Mouse (Mus musculus): Measurements from ENCODE around the gene Adap1. TPM values are rescaled to one million over a fixed set of nuclear protein-coding genes. Genes with fewer than 3 reads are reported as not detected.
A peak's percentile ranks its signal among the peaks of the same experiment; 100 is the strongest.

The Adap1 gene
- polyA plus RNA-seq, 1 experiment from 2014 or later = 4.5 TPM

DNA sequence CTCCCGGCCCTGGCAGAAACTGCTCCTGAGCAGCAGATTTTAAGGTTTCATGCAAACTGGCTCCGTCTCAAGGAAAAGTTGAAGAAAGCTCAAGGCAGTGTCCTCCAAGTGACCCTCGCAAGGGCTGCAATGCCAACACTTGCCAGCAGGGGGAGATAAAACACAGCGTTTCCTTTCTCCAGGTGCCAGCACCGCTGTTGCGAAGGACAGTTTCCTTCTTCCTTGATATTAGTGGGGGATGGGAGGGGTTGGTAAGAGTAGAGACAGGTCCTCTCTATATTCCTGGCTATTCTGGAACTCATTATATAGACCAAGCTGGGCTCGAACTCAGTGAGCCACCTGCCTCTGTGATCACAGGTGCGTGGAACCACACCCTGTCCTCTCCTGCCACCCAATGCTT, 6.3 kb upstream of the Adap1 start:
- Histone ChIP-seq H3K4me1 (no peaks in the 10 kb centered on the region), H3K27ac (replicated peaks) (no peak overlapping the region), H3K4me2 (replicated peaks) (no peak overlapping the region), H3K9ac (replicated peaks) (no peak overlapping the region), H3K27me3 (peaks cover 10% of the 10 kb centered on the region), H3K36me3 (peaks cover 25% of the 10 kb centered on the region), H3K9me3 (no peaks in the 10 kb centered on the region), H3K4me3 (no peak overlapping the region)
- WGBS = 19% methylated on average over 8 of the region's 8 CpGs
- ATAC-seq (ENCODE audit: low FRiP score, low read depth) = no peak

DNA sequence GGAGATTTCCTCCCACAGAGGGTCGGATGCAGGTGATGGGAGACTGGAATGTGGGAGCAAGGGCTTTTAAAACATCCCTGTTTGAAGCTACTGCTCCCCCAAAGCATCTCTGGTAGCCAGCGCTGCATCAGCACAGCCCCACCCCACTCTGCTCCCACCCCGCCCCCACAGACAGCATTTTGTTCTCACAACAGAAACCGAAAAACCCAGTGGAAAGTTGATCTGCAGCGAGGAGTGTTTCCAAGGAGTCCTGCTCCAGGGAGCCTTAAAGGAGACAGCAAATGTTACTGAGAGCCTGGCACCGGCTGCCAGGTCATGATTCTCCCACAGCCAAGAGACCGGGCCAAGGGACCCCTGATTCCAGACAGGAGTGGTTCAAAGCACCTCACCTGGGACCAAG, 5.3 kb upstream of the Adap1 start:
- peaks cover 20% of the 10 kb centered on the region for H3K27me3 ChIP-seq
- H3K9me3 ChIP-seq = no peaks in the 10 kb centered on the region
- no peaks in the 10 kb centered on the region for H3K4me1 ChIP-seq
- H3K4me2 ChIP-seq (replicated peaks) = no peak overlapping the region
- H3K36me3 ChIP-seq = peaks cover 16% of the 10 kb centered on the region
- ATAC-seq (ENCODE audit: low FRiP score, low read depth) = no peak
- H3K9ac ChIP-seq (replicated peaks) = no peak overlapping the region
- no peak overlapping the region for H3K27ac ChIP-seq (replicated peaks)
- no peak overlapping the region for H3K4me3 ChIP-seq
- WGBS = 72% methylated on average over 7 of the region's 7 CpGs

DNA sequence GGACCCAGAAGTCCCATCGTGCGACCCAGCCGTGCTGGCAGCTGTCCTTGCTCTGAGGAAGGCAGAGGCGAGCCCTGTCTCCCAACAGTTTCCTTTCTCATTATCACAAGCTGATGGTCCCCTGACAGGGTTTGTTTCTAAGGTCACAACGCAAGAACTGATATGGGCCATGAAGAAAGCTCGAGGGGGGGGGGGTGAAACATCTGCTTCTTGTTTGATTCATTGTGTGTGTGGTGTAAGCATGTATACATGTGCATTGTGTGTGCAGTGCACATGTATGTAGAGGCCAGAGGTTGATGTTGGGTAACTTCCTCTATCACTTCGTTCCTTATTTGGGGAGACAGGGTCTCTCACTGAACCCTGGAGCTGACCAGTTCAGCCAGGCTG, 2.2 kb upstream of the Adap1 start:
- peaks cover 52% of the 10 kb centered on the region for H3K27me3 ChIP-seq
- no peaks in the 10 kb centered on the region for H3K36me3 ChIP-seq
- no peak for ATAC-seq (ENCODE audit: low FRiP score, low read depth)

DNA sequence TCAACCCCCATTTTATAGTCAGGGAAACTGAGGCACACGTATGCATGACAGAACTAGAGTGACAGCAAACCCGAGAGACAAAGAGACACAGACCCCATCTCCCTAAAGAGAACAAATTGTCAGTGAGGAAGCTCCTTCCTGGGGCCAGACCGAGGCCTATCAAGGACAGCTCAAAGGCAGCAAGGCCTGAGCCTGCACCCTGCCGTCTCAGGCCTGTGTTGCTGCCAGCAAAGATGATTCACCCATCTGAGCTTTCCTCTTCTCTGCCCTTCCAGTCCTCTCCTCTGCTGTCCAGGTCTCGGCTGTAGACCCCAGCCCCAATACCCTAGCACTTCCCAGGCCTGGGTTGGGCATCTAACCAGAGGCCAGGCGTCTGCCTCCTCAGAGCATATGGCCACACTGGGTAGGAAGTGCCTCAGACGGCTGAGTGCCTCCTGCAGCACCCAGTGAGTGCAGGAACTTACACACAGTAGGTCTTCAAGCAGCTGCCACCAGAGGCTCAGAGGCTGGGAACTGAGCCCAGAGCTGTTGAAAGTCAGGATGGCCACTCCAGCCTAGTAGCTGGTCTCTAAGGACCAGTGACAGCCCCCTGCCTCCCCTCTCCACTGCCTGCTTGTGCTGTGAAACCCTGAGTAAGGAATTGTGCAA, 1.7 kb upstream of the Adap1 start:
- 72% methylated on average over 7 of the region's 7 CpGs for WGBS
- no peak overlapping the region for H3K4me2 ChIP-seq (replicated peaks)
- H3K4me1 ChIP-seq = peaks cover 12% of the 10 kb centered on the region
- H3K27ac ChIP-seq (replicated peaks) = no peak overlapping the region
- no peak overlapping the region for H3K4me3 ChIP-seq
- H3K9me3 ChIP-seq = no peaks in the 10 kb centered on the region
- no peak for ATAC-seq (ENCODE audit: low FRiP score, low read depth)
- no peak overlapping the region for H3K9ac ChIP-seq (replicated peaks)
- no peaks in the 10 kb centered on the region for H3K36me3 ChIP-seq
- H3K27me3 ChIP-seq = peaks cover 54% of the 10 kb centered on the region

More for the DNA sequence above, 2.2 kb upstream of the Adap1 start:
- no peak overlapping the region for H3K9ac ChIP-seq (replicated peaks)
- no peak overlapping the region for H3K4me2 ChIP-seq (replicated peaks)
- H3K4me3 ChIP-seq = no peak overlapping the region
- no peaks in the 10 kb centered on the region for H3K9me3 ChIP-seq
- WGBS = 78% methylated on average over 7 of the region's 7 CpGs
- peaks cover 12% of the 10 kb centered on the region for H3K4me1 ChIP-seq
- no peak overlapping the region for H3K27ac ChIP-seq (replicated peaks)

DNA sequence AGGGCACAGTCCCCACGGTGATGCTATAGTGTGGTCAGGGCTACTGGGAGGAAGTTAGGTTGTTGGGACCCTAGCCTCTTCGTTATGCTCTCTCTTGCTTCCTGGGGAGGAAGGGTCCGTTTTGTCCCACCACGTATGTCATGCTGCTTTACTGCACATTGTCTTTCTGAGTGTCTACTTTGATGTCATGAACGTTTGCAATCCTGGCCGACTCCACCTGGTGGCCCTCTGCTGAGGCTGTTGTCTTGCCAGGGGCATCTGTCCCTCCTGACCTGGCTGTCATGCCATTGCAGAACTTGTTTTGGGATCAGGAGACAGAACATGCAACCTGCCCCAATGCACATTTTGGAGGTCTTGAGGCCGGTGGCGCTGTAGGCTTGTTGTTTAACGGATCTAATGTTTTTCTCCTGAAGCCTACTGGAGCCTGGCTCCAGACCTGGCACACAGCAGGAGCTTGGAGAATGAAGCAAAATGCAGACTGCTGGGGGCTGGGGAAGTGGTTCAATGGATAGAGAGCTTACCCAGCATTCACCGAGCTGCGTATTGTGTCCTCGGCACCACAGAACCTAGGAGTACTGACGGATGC, 782 bp upstream of the Adap1 start:
- no peak overlapping the region for H3K4me2 ChIP-seq (replicated peaks)
- H3K9ac ChIP-seq (replicated peaks) = no peak overlapping the region
- H3K4me1 ChIP-seq = peaks cover 12% of the 10 kb centered on the region
- no peak for ATAC-seq (ENCODE audit: low FRiP score, low read depth)
- WGBS = 64% methylated on average over 13 of the region's 13 CpGs
- no peaks in the 10 kb centered on the region for H3K36me3 ChIP-seq
- H3K4me3 ChIP-seq = no peak overlapping the region
- H3K27me3 ChIP-seq = peaks cover 54% of the 10 kb centered on the region
- H3K27ac ChIP-seq (replicated peaks) = no peak overlapping the region
- no peaks in the 10 kb centered on the region for H3K9me3 ChIP-seq

DNA sequence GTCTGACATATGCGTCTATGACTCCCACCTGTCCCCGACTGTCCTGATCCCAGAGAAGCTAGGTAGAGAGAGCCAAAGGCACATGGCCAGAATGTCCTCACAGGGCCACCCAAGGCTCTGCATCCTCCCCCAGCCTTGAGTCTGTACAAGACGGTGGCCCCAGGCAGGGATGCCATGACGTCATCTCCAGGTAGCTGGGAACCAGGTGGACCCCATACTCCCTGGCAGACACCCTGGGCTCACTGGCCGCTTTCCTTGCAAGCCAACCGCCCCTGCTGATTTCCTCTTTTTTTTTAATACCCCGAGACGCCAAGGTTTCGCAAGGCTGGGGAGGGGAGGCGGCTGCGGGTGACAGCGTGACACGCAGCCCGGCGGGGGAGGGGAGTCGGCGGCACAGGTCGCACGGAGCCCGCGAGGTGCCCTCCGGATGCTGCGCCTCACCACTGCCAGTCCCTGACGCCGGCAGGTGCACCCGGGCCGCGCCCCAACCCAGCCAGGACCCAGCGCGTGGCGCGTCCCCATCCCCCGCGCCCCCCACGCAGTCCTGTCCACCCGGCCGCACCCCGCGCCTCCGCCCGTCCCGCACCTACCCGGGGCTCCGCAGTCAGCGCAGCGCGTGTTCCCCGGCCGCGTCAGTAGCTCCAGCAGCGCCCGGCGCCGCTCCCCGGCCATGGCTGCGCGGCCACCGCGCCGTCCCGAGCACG, 579 bp downstream of the Adap1 start:
- H3K27ac ChIP-seq (replicated peaks) = no peak overlapping the region
- H3K9ac ChIP-seq (replicated peaks) = peak overlapping the region; percentile 66
- peak; percentile 62 for ATAC-seq (ENCODE audit: low FRiP score, low read depth)
- 3% methylated on average over 57 of the region's 62 CpGs for WGBS
- no peaks in the 10 kb centered on the region for H3K36me3 ChIP-seq
- H3K27me3 ChIP-seq = peaks cover 62% of the 10 kb centered on the region
- peak overlapping the region; percentile 67 for H3K4me3 ChIP-seq
- peak overlapping the region; percentile 95 for H3K4me2 ChIP-seq (replicated peaks)
- H3K9me3 ChIP-seq = no peaks in the 10 kb centered on the region
- peaks cover 12% of the 10 kb centered on the region for H3K4me1 ChIP-seq

DNA sequence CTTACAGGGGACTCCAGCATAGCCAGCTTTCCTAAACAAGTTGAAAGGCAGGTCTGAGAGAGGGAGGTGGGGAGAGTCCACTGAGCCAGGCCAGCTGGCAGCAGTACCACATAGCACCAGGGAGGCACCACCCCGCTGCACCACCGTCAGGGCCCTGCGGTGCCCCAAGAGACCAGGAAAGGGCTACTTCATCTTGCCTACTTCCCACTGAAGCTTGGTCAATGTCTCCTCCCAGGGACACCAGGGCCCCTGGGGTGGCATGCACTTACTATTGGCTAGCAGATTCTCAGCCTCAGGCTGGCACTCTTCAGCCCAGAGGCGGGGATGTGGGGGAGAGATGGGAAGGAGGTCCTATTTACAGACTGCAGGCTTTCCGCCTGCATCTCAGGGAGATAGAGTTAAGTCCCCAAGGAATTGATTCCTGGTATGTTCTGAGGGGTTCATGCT, 1.4 kb downstream of the Adap1 start:
- no peaks in the 10 kb centered on the region for H3K9me3 ChIP-seq
- H3K9ac ChIP-seq (replicated peaks) = 0 out of 2 replicates have a peak overlapping the region, but pooled peaks have one; percentile 6
- H3K4me2 ChIP-seq (replicated peaks) = peak overlapping the region; percentile 95
- H3K4me1 ChIP-seq = peaks cover 12% of the 10 kb centered on the region
- no peak for ATAC-seq (ENCODE audit: low FRiP score, low read depth)
- H3K27me3 ChIP-seq = peaks cover 62% of the 10 kb centered on the region
- H3K27ac ChIP-seq (replicated peaks) = no peak overlapping the region
- no peak overlapping the region for H3K4me3 ChIP-seq
- 76% methylated on average over 5 of the region's 5 CpGs for WGBS
- no peaks in the 10 kb centered on the region for H3K36me3 ChIP-seq

DNA sequence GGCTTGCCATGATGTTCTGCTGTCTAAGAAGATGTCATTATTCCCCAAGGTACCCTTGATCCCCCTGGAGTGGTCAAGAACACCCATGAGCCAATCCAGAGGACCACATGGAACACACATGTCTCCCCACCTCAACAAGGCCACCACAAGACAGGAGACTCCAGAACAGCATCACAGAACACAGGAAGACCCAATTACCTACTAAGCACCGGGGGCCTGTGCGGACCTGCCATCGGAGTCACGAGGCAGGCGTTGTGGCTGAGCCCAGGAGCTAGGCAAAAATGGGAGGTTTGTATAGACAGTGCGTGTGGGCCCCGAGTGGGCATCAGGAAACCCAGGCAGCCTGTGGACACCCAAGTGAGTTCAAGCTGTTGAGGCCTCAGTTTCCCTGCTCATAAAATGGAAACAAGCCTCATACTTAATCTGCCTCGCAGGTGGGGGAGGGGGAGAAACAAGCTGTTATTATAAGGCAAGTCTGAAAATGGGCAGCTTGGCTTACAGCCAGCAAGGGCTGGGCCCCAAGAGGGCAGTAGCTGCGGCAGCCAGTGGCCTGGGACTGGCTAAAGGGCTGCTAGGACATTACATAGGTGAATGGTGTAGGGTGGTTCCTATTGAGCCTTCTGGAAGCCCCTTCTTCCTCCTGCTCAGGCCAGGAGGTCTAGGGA, 2.0 kb downstream of the Adap1 start:
- Histone ChIP-seq H3K4me3 (no peak overlapping the region), H3K4me2 (replicated peaks) (no peak overlapping the region), H3K27ac (replicated peaks) (no peak overlapping the region), H3K4me1 (peaks cover 12% of the 10 kb centered on the region), H3K36me3 (no peaks in the 10 kb centered on the region), H3K27me3 (peaks cover 62% of the 10 kb centered on the region), H3K9me3 (no peaks in the 10 kb centered on the region), H3K9ac (replicated peaks) (no peak overlapping the region; the same call in 1 of the 2 replicates)
- ATAC-seq (ENCODE audit: low FRiP score, low read depth) = no peak
- 88% methylated on average over 9 of the region's 9 CpGs for WGBS

DNA sequence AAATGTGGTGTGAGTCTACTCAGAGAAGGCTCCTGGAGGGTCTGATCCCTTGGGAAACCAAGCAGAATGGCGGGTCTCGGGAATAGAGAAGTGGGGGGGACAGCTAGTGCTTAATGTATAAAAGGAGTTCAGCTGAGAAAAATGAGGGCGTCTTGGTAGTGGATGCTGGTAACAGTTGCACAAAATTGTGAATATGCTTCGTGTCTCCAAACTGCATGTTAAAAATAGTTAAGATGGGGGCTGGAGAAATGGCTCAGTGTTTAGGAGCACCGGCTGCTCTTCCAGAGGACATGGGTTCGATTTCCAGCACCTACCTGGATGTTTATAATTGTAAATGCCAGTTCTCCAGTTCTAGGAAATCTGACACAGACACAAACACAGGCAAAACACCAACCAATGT, 4.1 kb downstream of the Adap1 start:
- H3K27me3 ChIP-seq = peaks cover 47% of the 10 kb centered on the region
- 83% methylated on average over 6 of the region's 6 CpGs for WGBS
- ATAC-seq (ENCODE audit: low FRiP score, low read depth) = no peak
- H3K9ac ChIP-seq (replicated peaks) = no peak overlapping the region
- no peaks in the 10 kb centered on the region for H3K9me3 ChIP-seq
- no peak overlapping the region for H3K4me2 ChIP-seq (replicated peaks)
- no peaks in the 10 kb centered on the region for H3K36me3 ChIP-seq
- H3K27ac ChIP-seq (replicated peaks) = no peak overlapping the region
- peaks cover 12% of the 10 kb centered on the region for H3K4me1 ChIP-seq
- H3K4me3 ChIP-seq = no peak overlapping the region

DNA sequence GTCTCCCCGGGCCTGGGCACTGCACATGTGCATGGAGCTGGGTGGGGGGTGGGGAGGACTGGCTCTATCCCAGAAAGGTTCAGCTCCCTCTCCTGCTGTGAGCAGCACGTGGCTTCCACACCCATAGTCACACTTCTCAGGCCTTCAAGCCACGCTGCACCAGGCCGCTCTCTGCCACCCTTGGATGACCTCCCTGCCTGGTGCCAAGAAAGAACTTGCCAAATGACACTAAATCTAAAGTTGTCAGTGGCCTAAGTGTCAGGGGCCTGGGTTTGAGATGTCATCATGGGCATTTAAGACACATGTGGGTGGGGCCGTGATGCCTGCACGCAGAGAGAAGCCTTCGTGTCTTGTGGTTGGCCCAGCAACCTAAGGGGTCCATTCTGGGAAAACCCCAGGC, 5.0 kb downstream of the Adap1 start:
- no peak for ATAC-seq (ENCODE audit: low FRiP score, low read depth)
- Histone ChIP-seq H3K27ac (replicated peaks) (no peak overlapping the region), H3K9me3 (no peaks in the 10 kb centered on the region), H3K9ac (replicated peaks) (no peak overlapping the region), H3K36me3 (no peaks in the 10 kb centered on the region), H3K4me3 (no peak overlapping the region), H3K27me3 (peaks cover 38% of the 10 kb centered on the region), H3K4me2 (replicated peaks) (no peak overlapping the region), H3K4me1 (peaks cover 12% of the 10 kb centered on the region)
- WGBS = 90% methylated on average over 7 of the region's 7 CpGs

DNA sequence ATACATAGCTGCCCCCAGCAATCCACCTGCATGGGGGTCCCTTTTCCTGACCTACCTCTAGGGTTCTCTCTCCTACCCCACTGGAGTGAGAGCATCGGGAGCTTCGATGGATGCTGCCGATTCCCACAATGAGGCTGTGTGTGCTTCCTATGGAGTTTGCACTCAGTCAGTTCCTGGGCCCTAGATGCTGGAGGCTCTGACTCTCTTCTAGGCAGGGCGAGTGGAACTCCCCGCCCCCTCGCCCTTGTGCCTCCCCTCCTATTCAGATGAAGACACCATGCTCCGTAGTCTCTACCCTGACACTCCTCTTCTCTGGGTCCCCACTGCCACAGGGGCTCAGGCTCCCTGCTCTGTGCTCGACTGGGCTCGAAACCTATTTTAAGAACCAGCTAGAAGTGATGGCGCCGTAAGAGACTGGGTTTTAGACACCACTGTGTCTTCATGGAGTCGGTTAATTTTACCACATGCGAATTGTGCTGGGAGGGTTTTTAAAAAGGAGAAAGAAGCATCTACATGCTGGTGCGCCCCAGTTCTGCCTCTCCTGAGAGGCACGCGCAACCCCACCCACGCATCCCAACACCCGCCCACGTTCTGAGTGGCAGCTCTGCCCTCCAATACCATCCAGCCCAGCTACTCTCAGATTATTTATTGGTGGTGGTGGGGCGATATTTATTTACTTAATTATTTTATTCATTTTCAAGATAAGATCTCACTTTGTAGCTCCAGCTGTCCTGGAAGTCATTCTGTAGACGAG, 7.5 kb downstream of the Adap1 start:
- H3K9ac ChIP-seq (replicated peaks) = no peak overlapping the region
- peaks cover 13% of the 10 kb centered on the region for H3K27me3 ChIP-seq
- H3K9me3 ChIP-seq = no peaks in the 10 kb centered on the region
- H3K4me2 ChIP-seq (replicated peaks) = no peak overlapping the region
- WGBS = 65% methylated on average over 21 of the region's 21 CpGs
- no peak for ATAC-seq (ENCODE audit: low FRiP score, low read depth)
- H3K36me3 ChIP-seq = no peaks in the 10 kb centered on the region
- H3K4me3 ChIP-seq = no peak overlapping the region
- no peak overlapping the region for H3K27ac ChIP-seq (replicated peaks)
- no peaks in the 10 kb centered on the region for H3K4me1 ChIP-seq

Data from midbrain, embryonic 12.5 days (tissue).